Mouse (Mus musculus) testis, adult 2 months (tissue): ENCODE data around the gene Cdkl1. TPM values are rescaled to one million over a fixed set of nuclear protein-coding genes. Genes with fewer than 3 reads are reported as not detected.

ENCODE experiments used
- H3K27ac ChIP-seq: fragments of 200-500 bp; 2 replicates; pipeline ENCODE4 v1.5.1; 2012; ENCODE audit warnings: low read depth, low read length; ENCODE audit not compliant: control insufficient read depth, insufficient read depth
- H3K27me3 ChIP-seq: fragments of 200-500 bp; 2 replicates; pipeline ENCODE4 v1.6.1; 2012; ENCODE audit warnings: mild to moderate bottlenecking, low read length, moderate library complexity; ENCODE audit not compliant: control insufficient read depth, insufficient read depth
- H3K36me3 ChIP-seq: fragments of 200-500 bp; 2 replicates; pipeline ENCODE4 v1.6.1; 2012; ENCODE audit warnings: mild to moderate bottlenecking, low read length; ENCODE audit not compliant: control insufficient read depth, insufficient read depth
- H3K4me1 ChIP-seq: fragments of 200-500 bp; 2 replicates; pipeline ENCODE4 v1.6.1; 2012; ENCODE audit warnings: low read length; ENCODE audit not compliant: control insufficient read depth, insufficient read depth
- H3K4me3 ChIP-seq: fragments of 200-500 bp; 2 replicates; pipeline ENCODE4 v1.5.1; 2012; ENCODE audit warnings: low read depth, mild to moderate bottlenecking, low read length, moderate library complexity, mixed read lengths; ENCODE audit not compliant: control insufficient read depth
- CTCF ChIP-seq: fragments of 200-500 bp; IDR thresholded peaks from 2 replicates; pipeline ENCODE4 v1.5.1; 2012; ENCODE audit warnings: low read depth, mild to moderate bottlenecking, inconsistent platforms, low read length, moderate library complexity; ENCODE audit not compliant: control insufficient read depth, insufficient read depth, insufficient replicate concordance
- POLR2A ChIP-seq: fragments of 200-500 bp; IDR thresholded peaks from 2 replicates; pipeline ENCODE4 v1.6.1; 2012; ENCODE audit warnings: low read depth, mild to moderate bottlenecking, inconsistent platforms, low read length, moderate library complexity; ENCODE audit not compliant: control insufficient read depth
- polyA plus RNA-seq: library from polyadenylated mRNA; depleted of rRNA; stranded (reverse); fragments of >200 nt; gene quantifications from 2 replicates; pipeline ENCODE4 v1.2.3, GENCODE M21; 2012; rRNA removed

The Cdkl1 gene
- 7.9 and 8.2 TPM in 2 replicates for polyA plus RNA-seq

DNA sequence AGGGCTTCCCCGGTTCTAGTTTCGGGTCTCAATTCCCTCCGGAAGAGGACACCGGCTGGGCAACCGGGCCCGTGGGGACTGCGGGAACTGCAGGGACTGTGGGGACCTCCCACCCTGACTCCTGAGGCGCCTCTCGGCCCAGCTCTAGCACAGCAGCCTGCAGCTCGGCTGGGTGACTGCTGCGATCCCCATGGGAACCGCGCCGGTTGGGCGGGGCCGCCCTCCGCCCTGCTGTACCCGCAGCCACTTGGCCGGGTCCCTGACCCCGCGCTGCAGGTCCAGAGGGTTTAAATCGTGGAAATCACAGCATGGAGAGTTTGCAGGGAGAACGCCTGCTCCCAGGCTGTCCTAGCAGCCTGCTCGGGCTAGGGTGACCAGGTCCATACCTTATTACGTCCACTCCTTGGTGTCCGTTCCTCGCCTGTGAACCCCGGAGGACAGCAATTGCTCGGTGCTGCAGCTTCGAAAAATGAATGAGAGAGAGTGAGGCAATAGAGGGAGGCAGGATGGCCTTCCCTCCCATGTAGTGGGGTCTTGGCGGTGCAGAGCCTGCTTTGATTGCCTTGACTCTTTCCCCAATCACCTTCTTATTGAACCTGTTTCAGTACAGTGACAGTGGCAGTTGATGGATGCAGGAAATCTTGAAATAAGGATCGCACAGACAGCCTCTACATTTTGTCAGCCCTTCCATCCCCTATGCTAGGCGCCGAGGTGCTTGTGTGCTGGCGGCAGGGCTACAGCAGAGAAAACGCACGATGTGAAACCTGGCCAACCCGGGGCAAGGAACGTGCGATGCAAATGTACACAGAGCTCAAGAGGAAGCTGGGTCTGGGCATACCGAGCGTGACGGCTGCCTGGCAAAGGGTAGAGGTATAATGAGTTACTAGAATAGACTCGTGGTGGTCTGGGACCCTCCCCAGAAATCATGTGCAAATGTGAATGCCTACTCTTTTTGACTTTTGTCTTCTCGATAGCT is at the start of gene Cdkl1:
TSS of gene Cdkl1 (minus strand) at position 738 of the 976 bp plus-strand sequence.
- TF ChIP-seq POLR2A (peak; percentile 43), CTCF (no peak)
- Histone ChIP-seq H3K27me3 (no peaks in the 10 kb centered on the region), H3K27ac (peak within 1 kb of the TSS; percentile 75), H3K4me1 (peaks cover 11% of the 10 kb centered on the region), H3K4me3 (peak within 1 kb of the TSS; percentile 93), H3K36me3 (no peaks in the 10 kb centered on the region)

- H3K36me3 ChIP-seq = no peaks in the 10 kb centered on the region; the same call in none of the 2 replicates
- H3K27me3 ChIP-seq = no peaks in the 10 kb centered on the region
- no peak overlapping the region for H3K27ac ChIP-seq
- H3K4me3 ChIP-seq = no peak overlapping the region
- TF ChIP-seq POLR2A (no peak), CTCF (no peak)
- H3K4me1 ChIP-seq = no peaks in the 10 kb centered on the region
These were observed 47.3 kb upstream of the Cdkl1 start for GRCm38 (mm10) chr12:69838376-69838775.

DNA sequence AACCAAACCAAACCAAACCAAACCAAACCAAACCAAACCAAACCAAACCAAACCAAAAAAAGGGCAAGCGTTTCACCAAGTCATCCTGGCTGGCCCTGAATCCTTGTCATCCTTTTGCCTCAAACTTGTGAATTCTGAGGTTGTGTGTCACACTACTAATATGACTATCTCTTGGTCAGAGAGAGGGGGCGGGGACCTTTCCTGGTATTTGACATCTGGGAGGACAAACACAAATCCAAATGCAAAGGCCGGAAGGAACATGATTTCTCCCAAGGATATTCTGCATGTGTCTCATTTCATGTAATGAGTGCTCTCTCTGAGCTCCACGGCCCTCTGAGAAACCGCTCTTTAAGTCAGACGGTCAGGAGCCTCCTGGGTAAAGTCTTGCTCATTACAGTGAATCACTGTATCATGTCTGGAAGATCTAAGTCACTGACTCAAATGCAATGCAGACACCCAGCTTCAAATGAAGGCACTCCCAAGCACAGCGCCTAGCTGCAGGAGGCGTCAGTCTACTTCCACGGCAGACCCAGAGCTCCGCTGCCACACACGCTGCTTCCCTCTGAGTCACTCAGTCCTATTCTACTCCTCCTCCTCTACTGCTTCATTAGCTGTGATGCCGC is 43.0 kb upstream of the Cdkl1 start:
- no peak for TF ChIP-seq POLR2A
- TF ChIP-seq CTCF = no peak
- Histone ChIP-seq H3K4me1 (no peaks in the 10 kb centered on the region), H3K4me3 (no peak overlapping the region), H3K36me3 (peaks cover under 1% of the 10 kb centered on the region), H3K27ac (no peak overlapping the region), H3K27me3 (no peaks in the 10 kb centered on the region)

- H3K4me1 ChIP-seq = no peaks in the 10 kb centered on the region
- H3K36me3 ChIP-seq = peaks cover 1% of the 10 kb centered on the region; the same call in 1 of the 2 replicates
- H3K27ac ChIP-seq = no peak overlapping the region
- TF ChIP-seq POLR2A (no peak), CTCF (no peak)
- no peak overlapping the region for H3K4me3 ChIP-seq
- no peaks in the 10 kb centered on the region for H3K27me3 ChIP-seq
These were observed 40.3 kb upstream of the Cdkl1 start for GRCm38 (mm10) chr12:69831239-69831910.

- Histone ChIP-seq H3K4me3 (no peak overlapping the region), H3K27ac (no peak overlapping the region), H3K4me1 (no peaks in the 10 kb centered on the region), H3K36me3 (peaks cover 1% of the 10 kb centered on the region; the same call in 1 of the 2 replicates), H3K27me3 (no peaks in the 10 kb centered on the region)
- TF ChIP-seq POLR2A (no peak), CTCF (no peak)
These were observed 37.1 kb upstream of the Cdkl1 start for GRCm38 (mm10) chr12:69828214-69828613.

GRCm38 (mm10) chr12:69824881-69825597 is 34.0 kb upstream of the Cdkl1 start:
- Histone ChIP-seq H3K4me1 (no peaks in the 10 kb centered on the region), H3K27me3 (no peaks in the 10 kb centered on the region), H3K36me3 (peaks cover 2% of the 10 kb centered on the region), H3K4me3 (no peak overlapping the region), H3K27ac (no peak overlapping the region)
- TF ChIP-seq CTCF (no peak), POLR2A (no peak)

DNA sequence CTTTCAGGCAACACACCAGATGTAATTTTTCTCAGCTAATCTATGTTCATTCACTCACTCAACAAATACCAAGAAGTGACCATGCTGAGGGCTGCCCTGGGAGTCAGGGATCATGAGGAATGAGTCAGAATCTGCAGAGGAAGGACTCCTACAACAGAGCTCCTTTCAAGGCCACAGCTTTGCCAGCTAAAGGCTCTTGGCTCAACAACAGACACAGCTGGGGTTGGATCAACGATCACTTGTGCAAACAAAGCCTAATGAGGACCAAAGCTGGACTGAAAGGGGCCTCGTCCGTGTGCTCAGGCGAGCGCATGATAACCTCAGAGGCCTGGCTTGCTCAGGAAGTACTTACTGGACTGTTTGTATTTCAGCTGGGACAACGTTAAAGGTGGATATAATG is 23.2 kb upstream of the Cdkl1 start:
- H3K4me3 ChIP-seq = no peak overlapping the region
- no peaks in the 10 kb centered on the region; the same call in 1 of the 2 replicates for H3K36me3 ChIP-seq
- H3K27ac ChIP-seq = peak overlapping the region; percentile 16; the same call in 1 of the 2 replicates
- TF ChIP-seq CTCF = no peak
- TF ChIP-seq POLR2A = no peak
- H3K27me3 ChIP-seq = no peaks in the 10 kb centered on the region
- no peaks in the 10 kb centered on the region for H3K4me1 ChIP-seq
